Mouse (Mus musculus) granulocyte monocyte progenitor cell, adult 5-6 weeks (primary cell): Measurements from ENCODE around the gene Zfp709. TPM values are rescaled to one million over a fixed set of nuclear protein-coding genes. Genes with fewer than 3 reads are reported as not detected.
A peak's percentile ranks its signal among the peaks of the same experiment; 100 is the strongest.
"Not testable (repeated sequence)": the region's sequence is repeated elsewhere in the genome, so short reads cannot be mapped to it uniquely, and the experiment has no call there.

Source experiments
- ATAC-seq: replicated peaks from 2 replicates; pipeline ENCODE4 v1.8.0; 2016; ENCODE audit warnings: mild to moderate bottlenecking, moderate TSS enrichment, inconsistent platforms; ENCODE audit not compliant: poor library complexity, severe bottlenecking
- total RNA-seq, 2 experiments: library from RNA; stranded (forward) in 1 of 2; stranded (reverse) in 1 of 2; fragments of 200-712, 200-1000 nt in 1 of 2; fragments of >200 nt in 1 of 2; fragmentation: Nextera tagmentation in 1 of 2; gene quantifications; 2 replicates each; pipeline ENCODE4 v1.2.3; 2014 to 2017

The Zfp709 gene
- 6.2 and 11.9 TPM in 2 replicates for total RNA-seq (2014; fragmentation: Nextera tagmentation)
- 8.3 and 9.8 TPM in 2 replicates for total RNA-seq (2017)

- ATAC-seq, result peak; percentile 97
Observed at GRCm38 (mm10) chr8:71881618-71882274, at the start of gene Zfp709. TSS of gene Zfp709 (plus strand) at chr8:71882019.

- not testable (repeated sequence) for ATAC-seq
Observed at GRCm38 (mm10) chr8:71838207-71838606, 43.6 kb upstream of the Zfp709 start.

GRCm38 (mm10) chr8:71841201-71841817 lies 40.5 kb upstream of the Zfp709 start:
- ATAC-seq, result not testable (repeated sequence)

GRCm38 (mm10) chr8:71842476-71842875 lies 39.3 kb upstream of the Zfp709 start:
- not testable (repeated sequence) for ATAC-seq

GRCm38 (mm10) chr8:71844453-71844852 lies 37.4 kb upstream of the Zfp709 start:
- ATAC-seq, result not testable (repeated sequence)

GRCm38 (mm10) chr8:71845993-71846483 lies 35.8 kb upstream of the Zfp709 start:
- ATAC-seq, result not testable (repeated sequence)

- not testable (repeated sequence) for ATAC-seq
Observed at GRCm38 (mm10) chr8:71846745-71847144, 35.1 kb upstream of the Zfp709 start.

GRCm38 (mm10) chr8:71851014-71851413 lies 30.8 kb upstream of the Zfp709 start:
- ATAC-seq, result not testable (repeated sequence)

GRCm38 (mm10) chr8:71853360-71853759 lies 28.5 kb upstream of the Zfp709 start:
- ATAC-seq, result not testable (repeated sequence)

GRCm38 (mm10) chr8:71856630-71857328 lies 25.0 kb upstream of the Zfp709 start:
- ATAC-seq, result not testable (repeated sequence)

- ATAC-seq, result not testable (repeated sequence)
Observed at GRCm38 (mm10) chr8:71857364-71857763, 24.5 kb upstream of the Zfp709 start.

GRCm38 (mm10) chr8:71861551-71861950 lies 20.3 kb upstream of the Zfp709 start:
- not testable (repeated sequence) for ATAC-seq

- not testable (repeated sequence) for ATAC-seq
Observed at GRCm38 (mm10) chr8:71862038-71862437, 19.8 kb upstream of the Zfp709 start.

GRCm38 (mm10) chr8:71900666-71901065 lies 18.8 kb downstream of the Zfp709 start:
- ATAC-seq, result not testable (repeated sequence)

GRCm38 (mm10) chr8:71903084-71903483 lies 21.3 kb downstream of the Zfp709 start:
- peak; percentile 55 for ATAC-seq

- no peak for ATAC-seq
Observed at GRCm38 (mm10) chr8:71906809-71907208, 25.0 kb downstream of the Zfp709 start.

GRCm38 (mm10) chr8:71907798-71908257 lies 26.0 kb downstream of the Zfp709 start:
- no peak for ATAC-seq

- peak; percentile 96 for ATAC-seq
Observed at GRCm38 (mm10) chr8:71908309-71909261, 26.8 kb downstream of the Zfp709 start, which contains the start of the genes Zfp882 and Zfp617. TSS of gene Zfp882 (plus strand) at chr8:71908608. TSS of gene Zfp617 (plus strand) at chr8:71908635.

GRCm38 (mm10) chr8:71912286-71912685 lies 30.5 kb downstream of the Zfp709 start:
- no peak for ATAC-seq
